Mouse (Mus musculus) heart, embryonic 15.5 days (tissue): ENCODE data around the gene Nme3. TPM values are rescaled to one million over a fixed set of nuclear protein-coding genes. Genes with fewer than 3 reads are reported as not detected.

Experiments used
- ATAC-seq: fragments of 200-750 bp; cut with Nextera tagmentation; replicated peaks from 2 replicates; pipeline ENCODE4 v1.8.0; 2017; ENCODE audit warnings: low read depth, moderate TSS enrichment; ENCODE audit not compliant: insufficient number of reproducible peaks, insufficient read depth, low FRiP score
- H3K27ac ChIP-seq: fragments of 300-500 bp; sonication (generic); 2 replicates; pipeline ENCODE4 v1.5.1; 2015; ENCODE audit warnings: mild to moderate bottlenecking, inconsistent platforms
- H3K27me3 ChIP-seq: fragments of 300-500 bp; sonication (generic); 2 replicates; pipeline ENCODE4 v1.6.1; 2015; ENCODE audit warnings: inconsistent platforms
- H3K36me3 ChIP-seq: fragments of 300-500 bp; sonication (generic); 2 replicates; pipeline ENCODE4 v1.6.1; 2015; ENCODE audit warnings: mild to moderate bottlenecking, inconsistent platforms
- H3K4me1 ChIP-seq: fragments of 300-500 bp; sonication (generic); replicated peaks from 2 replicates; pipeline ENCODE4 v1.6.1; 2015; ENCODE audit warnings: inconsistent platforms
- H3K4me2 ChIP-seq: fragments of 300-500 bp; sonication (generic); 2 replicates; pipeline ENCODE4 v1.6.1; 2015; ENCODE audit warnings: inconsistent platforms, mild to moderate bottlenecking, moderate library complexity
- H3K4me3 ChIP-seq: fragments of 300-500 bp; sonication (generic); 2 replicates; pipeline ENCODE4 v1.5.1; 2015; ENCODE audit warnings: mild to moderate bottlenecking, inconsistent platforms
- H3K9ac ChIP-seq: fragments of 300-500 bp; sonication (generic); 2 replicates; pipeline ENCODE4 v1.6.1; 2015; ENCODE audit warnings: mild to moderate bottlenecking, inconsistent platforms
- H3K9me3 ChIP-seq: fragments of 300-500 bp; sonication (generic); replicated peaks from 2 replicates; pipeline ENCODE4 v1.6.1; 2016; ENCODE audit warnings: inconsistent platforms
- WGBS: fragments of 180-500 bp; shearing (Covaris S2); methylation state at CpG from one replicate; pipeline ENCODE4 v1.1.7; 2015; ENCODE audit warnings: mixed read lengths; 5-methylcytosine and 5-hydroxymethylcytosine counted together
- polyA plus RNA-seq: library from polyadenylated mRNA; unstranded; fragments of >200 nt; fragmentation: Nextera tagmentation; extraction: Ambion mirVana; gene quantifications from 2 replicates; pipeline ENCODE4 v1.2.1, GENCODE M21; 2015

The Nme3 gene
- polyA plus RNA-seq, 1 experiment from 2014 or later: 32.2 TPM

- WGBS: 95% methylated on average over 2 of the region's 2 CpGs
- ATAC-seq: no peak
- H3K9ac ChIP-seq: no peak overlapping the region
These were observed 3.0 kb upstream of the Nme3 start for GRCm38 (mm10) chr17:24893276-24893675.

GRCm38 (mm10) chr17:24894061-24894994, 2.0 kb upstream of the Nme3 start:
- Histone ChIP-seq H3K9me3 (no peaks in the 10 kb centered on the region), H3K9ac (peak overlapping the region; percentile 91), H3K4me1 (peaks cover 47% of the 10 kb centered on the region), H3K27ac (peak overlapping the region; percentile 91), H3K36me3 (peaks cover 53% of the 10 kb centered on the region), H3K4me2 (peak overlapping the region; percentile 94), H3K27me3 (no peaks in the 10 kb centered on the region), H3K4me3 (peak overlapping the region; percentile 81)
- 9% methylated on average over 31 of the region's 31 CpGs for WGBS
- ATAC-seq: 0 out of 2 replicates have a peak, but pooled peaks have one; percentile 4

More at GRCm38 (mm10) chr17:24893276-24893675, 3.0 kb upstream of the Nme3 start:
- peaks cover 43% of the 10 kb centered on the region for H3K36me3 ChIP-seq
- peak overlapping the region; percentile 81; the same call in 1 of the 2 replicates for H3K4me3 ChIP-seq
- H3K4me2 ChIP-seq: no peak overlapping the region
- no peak overlapping the region for H3K27ac ChIP-seq
- H3K4me1 ChIP-seq: peaks cover 39% of the 10 kb centered on the region
- no peaks in the 10 kb centered on the region for H3K9me3 ChIP-seq
- no peaks in the 10 kb centered on the region for H3K27me3 ChIP-seq

GRCm38 (mm10) chr17:24894995-24895547, 1.2 kb upstream of the Nme3 start, which contains the start of the genes Eme2 and Mrps34:
TSS of gene Eme2 (minus strand) at chr17:24895087.
TSS of gene Mrps34 (plus strand) at chr17:24895116.
- Histone ChIP-seq H3K4me3 (peak within 1 kb of the TSS; percentile 81), H3K9ac (peak within 1 kb of the TSS; percentile 91), H3K36me3 (peaks cover 60% of the 10 kb centered on the region), H3K4me2 (peak within 1 kb of the TSS; percentile 94), H3K9me3 (no peaks in the 10 kb centered on the region), H3K27me3 (no peaks in the 10 kb centered on the region), H3K27ac (peak within 1 kb of the TSS; percentile 91), H3K4me1 (peaks cover 47% of the 10 kb centered on the region)
- WGBS: under 1% methylated on average over 62 of the region's 62 CpGs
- peak; percentile 33; the same call in 1 of the 2 replicates for ATAC-seq

- H3K9me3 ChIP-seq: no peaks in the 10 kb centered on the region
- peaks cover 47% of the 10 kb centered on the region for H3K4me1 ChIP-seq
- peak overlapping the region; percentile 81 for H3K4me3 ChIP-seq
- 12% methylated on average over 23 of the region's 23 CpGs for WGBS
- peak overlapping the region; percentile 94 for H3K4me2 ChIP-seq
- peak overlapping the region; percentile 91 for H3K9ac ChIP-seq
- H3K36me3 ChIP-seq: peaks cover 60% of the 10 kb centered on the region
- ATAC-seq: no peak
- peak overlapping the region; percentile 91 for H3K27ac ChIP-seq
- H3K27me3 ChIP-seq: no peaks in the 10 kb centered on the region
These were observed 594 bp upstream of the Nme3 start for GRCm38 (mm10) chr17:24895571-24896240.

GRCm38 (mm10) chr17:24896993-24897269, 631 bp downstream of the Nme3 start:
- no peak for ATAC-seq
- H3K4me1 ChIP-seq: peaks cover 47% of the 10 kb centered on the region
- H3K9me3 ChIP-seq: no peaks in the 10 kb centered on the region
- H3K4me3 ChIP-seq: peak overlapping the region; percentile 81
- WGBS: 34% methylated on average over 11 of the region's 11 CpGs
- H3K4me2 ChIP-seq: peak overlapping the region; percentile 94
- H3K27me3 ChIP-seq: no peaks in the 10 kb centered on the region
- peak overlapping the region; percentile 91 for H3K9ac ChIP-seq
- peaks cover 60% of the 10 kb centered on the region for H3K36me3 ChIP-seq
- H3K27ac ChIP-seq: peak overlapping the region; percentile 91; the same call in 1 of the 2 replicates

- Histone ChIP-seq H3K4me3 (peak overlapping the region; percentile 81), H3K9me3 (no peaks in the 10 kb centered on the region), H3K27me3 (no peaks in the 10 kb centered on the region), H3K9ac (no peak overlapping the region), H3K36me3 (peaks cover 60% of the 10 kb centered on the region), H3K4me2 (peak overlapping the region; percentile 94; the same call in 1 of the 2 replicates), H3K27ac (no peak overlapping the region), H3K4me1 (peaks cover 47% of the 10 kb centered on the region)
- 71% methylated on average over 4 of the region's 4 CpGs for WGBS
- no peak for ATAC-seq
These were observed 1.3 kb downstream of the Nme3 start for GRCm38 (mm10) chr17:24897600-24897999.

- H3K4me3 ChIP-seq: peak overlapping the region; percentile 81; the same call in 1 of the 2 replicates
- H3K9ac ChIP-seq: peak overlapping the region; percentile 12; the same call in 1 of the 2 replicates
- H3K9me3 ChIP-seq: no peaks in the 10 kb centered on the region
- ATAC-seq: no peak
- peaks cover 60% of the 10 kb centered on the region for H3K36me3 ChIP-seq
- 85% methylated on average over 4 of the region's 4 CpGs for WGBS
- H3K27me3 ChIP-seq: no peaks in the 10 kb centered on the region
- peak overlapping the region; percentile 57 for H3K27ac ChIP-seq
- H3K4me1 ChIP-seq: peaks cover 47% of the 10 kb centered on the region
- no peak overlapping the region for H3K4me2 ChIP-seq
These were observed 1.9 kb downstream of the Nme3 start for GRCm38 (mm10) chr17:24898041-24898854.

GRCm38 (mm10) chr17:24899153-24899552, 2.9 kb downstream of the Nme3 start:
- H3K36me3 ChIP-seq: peaks cover 68% of the 10 kb centered on the region
- ATAC-seq: peak; percentile 15
- H3K27me3 ChIP-seq: no peaks in the 10 kb centered on the region
- H3K9me3 ChIP-seq: no peaks in the 10 kb centered on the region
- 0 out of 2 replicates have a peak overlapping the region, but pooled peaks have one; percentile 12 for H3K9ac ChIP-seq
- H3K27ac ChIP-seq: peak overlapping the region; percentile 57
- H3K4me1 ChIP-seq: peaks cover 40% of the 10 kb centered on the region
- H3K4me3 ChIP-seq: no peak overlapping the region
- WGBS: 61% methylated on average over 5 of the region's 5 CpGs
- H3K4me2 ChIP-seq: no peak overlapping the region

GRCm38 (mm10) chr17:24900014-24900413, 3.7 kb downstream of the Nme3 start:
- Histone ChIP-seq H3K27me3 (no peaks in the 10 kb centered on the region), H3K27ac (no peak overlapping the region), H3K4me1 (peaks cover 37% of the 10 kb centered on the region), H3K9ac (no peak overlapping the region), H3K4me3 (no peak overlapping the region), H3K36me3 (peaks cover 77% of the 10 kb centered on the region), H3K4me2 (no peak overlapping the region), H3K9me3 (no peaks in the 10 kb centered on the region)
- ATAC-seq: no peak
- 90% methylated on average over 6 of the region's 6 CpGs for WGBS

- H3K9ac ChIP-seq: no peak overlapping the region
- no peak overlapping the region for H3K27ac ChIP-seq
- ATAC-seq: no peak
- H3K27me3 ChIP-seq: no peaks in the 10 kb centered on the region
- peaks cover 19% of the 10 kb centered on the region for H3K4me1 ChIP-seq
- no peak overlapping the region for H3K4me3 ChIP-seq
- no peak overlapping the region for H3K4me2 ChIP-seq
- no peaks in the 10 kb centered on the region for H3K9me3 ChIP-seq
- H3K36me3 ChIP-seq: peaks cover 98% of the 10 kb centered on the region
- WGBS: 89% methylated on average over 5 of the region's 5 CpGs
These were observed 5.8 kb downstream of the Nme3 start for GRCm38 (mm10) chr17:24902124-24902523.
